Mouse (Mus musculus): ENCODE results near the gene Blcap. TPM values are rescaled to one million over a fixed set of nuclear protein-coding genes. Genes with fewer than 3 reads are reported as not detected.

Gene Blcap
- total and polyA plus RNA-seq, 2 experiments from 2014 or later = 208 to 295 TPM

DNA sequence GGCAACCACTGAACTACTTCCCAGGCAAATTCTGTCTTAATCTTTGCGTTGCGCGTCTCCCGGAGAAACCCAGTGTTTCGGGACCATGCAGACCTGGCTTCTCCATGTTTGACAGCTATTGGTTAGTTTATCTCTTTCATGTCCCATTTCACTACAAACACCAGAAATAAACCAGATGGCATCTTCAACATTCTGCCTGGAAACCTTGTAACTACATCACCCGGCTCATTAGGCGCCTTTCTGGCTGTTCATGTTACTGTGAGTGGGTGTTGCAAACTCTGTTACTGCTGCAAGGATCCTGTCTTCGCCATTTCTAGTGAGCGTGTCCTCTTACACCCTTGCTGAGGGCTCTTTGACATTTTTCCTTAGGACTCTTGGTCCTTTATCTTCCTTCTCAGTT is 58.2 kb downstream of the Blcap start:
- DNase-seq = no peak
- peak; percentile 29; the same call in 1 of the 2 replicates for ATAC-seq
- Histone ChIP-seq H3K27me3 (ENCODE audit: insufficient read depth, low read length) (no peaks in the 10 kb centered on the region), H3K4me3 (ENCODE audit: low read depth, low read length) (no peak overlapping the region), H3K36me3 (ENCODE audit: insufficient read depth) (no peaks in the 10 kb centered on the region), H3K4me1 (ENCODE audit: insufficient read depth) (no peaks in the 10 kb centered on the region), H3K27ac (ENCODE audit: low read depth, low read length) (no peak overlapping the region), H3K4me2 (ENCODE audit: low read depth) (no peak overlapping the region), H3K9me3 (ENCODE audit: low read length) (no peaks in the 10 kb centered on the region), H3K9ac (no peak overlapping the region)
- no peak for TF ChIP-seq CTCF (IDR thresholded peaks at IDR 0.05; ENCODE audit: low read depth)
- 65% methylated on average over 9 of the region's 9 CpGs for WGBS

GRCm38 (mm10) chr2:157510031-157510430 is 61.0 kb downstream of the Blcap start:
- Histone ChIP-seq H3K36me3 (ENCODE audit: insufficient read depth) (no peaks in the 10 kb centered on the region), H3K4me3 (ENCODE audit: low read depth, low read length) (no peak overlapping the region), H3K4me1 (ENCODE audit: insufficient read depth) (no peaks in the 10 kb centered on the region), H3K9ac (no peak overlapping the region), H3K27ac (ENCODE audit: low read depth, low read length) (no peak overlapping the region), H3K4me2 (ENCODE audit: low read depth) (no peak overlapping the region), H3K9me3 (ENCODE audit: low read length) (no peaks in the 10 kb centered on the region), H3K27me3 (ENCODE audit: insufficient read depth, low read length) (no peaks in the 10 kb centered on the region)
- TF ChIP-seq CTCF (IDR thresholded peaks at IDR 0.05; ENCODE audit: low read depth) = no peak
- DNase-seq (no peak), ATAC-seq (no peak)
- WGBS = 72% methylated on average over 4 of the region's 4 CpGs

DNA sequence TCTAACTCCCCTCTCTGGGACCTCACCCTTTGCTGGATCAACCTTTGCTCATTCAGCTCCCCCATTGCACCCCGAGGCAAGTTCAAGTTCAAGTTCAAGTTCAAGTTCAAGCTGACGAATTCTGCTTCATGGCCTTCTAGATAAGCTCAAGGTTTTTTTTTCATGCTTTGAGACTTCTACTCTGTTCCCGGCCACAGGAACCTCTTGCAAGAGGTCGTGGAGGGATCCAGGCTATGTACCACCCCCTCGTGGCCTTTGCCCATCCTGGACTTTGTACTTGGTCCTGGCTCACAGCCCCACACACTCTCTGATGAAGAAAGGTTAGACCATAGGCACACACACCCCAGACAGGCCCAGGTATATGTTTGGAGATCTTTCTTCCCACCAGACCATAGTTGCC is 61.9 kb downstream of the Blcap start:
- H3K4me1 ChIP-seq (ENCODE audit: insufficient read depth) = no peaks in the 10 kb centered on the region
- no peaks in the 10 kb centered on the region for H3K36me3 ChIP-seq (ENCODE audit: insufficient read depth)
- no peak overlapping the region for H3K4me3 ChIP-seq (ENCODE audit: low read depth, low read length)
- no peak for DNase-seq
- H3K27me3 ChIP-seq (ENCODE audit: insufficient read depth, low read length) = no peaks in the 10 kb centered on the region
- H3K27ac ChIP-seq (ENCODE audit: low read depth, low read length) = no peak overlapping the region
- no peak for TF ChIP-seq CTCF (IDR thresholded peaks at IDR 0.05; ENCODE audit: low read depth)
- ATAC-seq = no peak
- no peak overlapping the region for H3K4me2 ChIP-seq (ENCODE audit: low read depth)
- no peaks in the 10 kb centered on the region for H3K9me3 ChIP-seq (ENCODE audit: low read length)
- 86% methylated on average over 5 of the region's 5 CpGs for WGBS
- H3K9ac ChIP-seq = no peak overlapping the region

DNA sequence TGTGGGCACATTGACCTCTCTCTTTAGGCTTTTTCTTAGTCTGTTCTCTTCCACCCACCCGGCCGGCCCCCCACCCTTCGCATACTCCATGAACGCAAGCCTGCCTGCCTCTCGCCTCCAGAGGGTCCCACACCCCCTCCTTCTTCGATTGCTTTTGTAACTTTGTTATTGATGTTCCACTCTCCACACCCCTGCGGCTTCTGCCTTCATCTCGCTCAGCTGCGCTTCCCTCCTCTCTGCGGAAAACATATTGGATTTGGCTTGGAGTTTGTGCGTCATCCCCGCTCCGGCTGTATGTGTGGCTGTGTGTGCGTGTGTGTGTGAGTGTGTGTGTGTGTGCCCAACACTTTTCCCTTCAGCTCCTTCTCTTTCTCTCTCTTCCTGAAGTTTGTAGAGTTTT is 64.3 kb downstream of the Blcap start:
- H3K9ac ChIP-seq = no peak overlapping the region
- TF ChIP-seq CTCF (IDR thresholded peaks at IDR 0.05; ENCODE audit: low read depth) = no peak; the same call in 1 of the 2 replicates
- DNase-seq (peak; percentile 72), ATAC-seq (peak; percentile 70)
- no peak overlapping the region for H3K4me3 ChIP-seq (ENCODE audit: low read depth, low read length)
- 23% methylated on average over 14 of the region's 14 CpGs for WGBS
- no peak overlapping the region for H3K4me2 ChIP-seq (ENCODE audit: low read depth)
- H3K4me1 ChIP-seq (ENCODE audit: insufficient read depth) = no peaks in the 10 kb centered on the region
- H3K27me3 ChIP-seq (ENCODE audit: insufficient read depth, low read length) = no peaks in the 10 kb centered on the region
- H3K27ac ChIP-seq (ENCODE audit: low read depth, low read length) = 0 out of 2 replicates have a peak overlapping the region, but pooled peaks have one; percentile 9
- no peaks in the 10 kb centered on the region for H3K36me3 ChIP-seq (ENCODE audit: insufficient read depth)
- no peaks in the 10 kb centered on the region for H3K9me3 ChIP-seq (ENCODE audit: low read length)

Small RNAs within 50 kb of the gene (microRNA-seq; reads per million reads assigned to microRNA genes)
- 8.1 to 8.2 reads per million in 2 experiments for gene Gm23134

Other genes starting within 250 kb of the Blcap start
- gene Ghrh, start 223.8 kb downstream of the Blcap start, total RNA-seq (2014; rRNA removed) = 1.5 and 1.7 TPM in 2 replicates
- 0.74 and 2.8 TPM in 2 replicates for gene Ghrh, start 223.8 kb downstream of the Blcap start, polyA plus RNA-seq (2015; fragmentation: Nextera tagmentation; extraction: Ambion mirVana)
- 69.9 and 73.6 TPM in 2 replicates for gene Manbal, start 203.7 kb downstream of the Blcap start, total RNA-seq (2014; rRNA removed)
- gene Manbal, start 203.7 kb downstream of the Blcap start, polyA plus RNA-seq (2015; fragmentation: Nextera tagmentation; extraction: Ambion mirVana) = 139 TPM in 2 replicates
- 96.0 and 124 TPM in 2 replicates for gene Src, start 152.8 kb downstream of the Blcap start, total RNA-seq (2014; rRNA removed)
- 22.8 and 29.1 TPM in 2 replicates for gene Src, start 152.8 kb downstream of the Blcap start, polyA plus RNA-seq (2015; fragmentation: Nextera tagmentation; extraction: Ambion mirVana)
- 4,630 and 7,303 TPM in 2 replicates for gene Nnat, start 11.2 kb downstream of the Blcap start, total RNA-seq (2014; rRNA removed)
- gene Nnat, start 11.2 kb downstream of the Blcap start, polyA plus RNA-seq (2015; fragmentation: Nextera tagmentation; extraction: Ambion mirVana) = 6,353 and 7,049 TPM in 2 replicates
- gene Ctnnbl1, start 166.1 kb upstream of the Blcap start, total RNA-seq (2014; rRNA removed) = 43.8 and 49.9 TPM in 2 replicates
- gene Ctnnbl1, start 166.1 kb upstream of the Blcap start, polyA plus RNA-seq (2015; fragmentation: Nextera tagmentation; extraction: Ambion mirVana) = 48.2 and 49.5 TPM in 2 replicates